In the genomic region with DNA sequence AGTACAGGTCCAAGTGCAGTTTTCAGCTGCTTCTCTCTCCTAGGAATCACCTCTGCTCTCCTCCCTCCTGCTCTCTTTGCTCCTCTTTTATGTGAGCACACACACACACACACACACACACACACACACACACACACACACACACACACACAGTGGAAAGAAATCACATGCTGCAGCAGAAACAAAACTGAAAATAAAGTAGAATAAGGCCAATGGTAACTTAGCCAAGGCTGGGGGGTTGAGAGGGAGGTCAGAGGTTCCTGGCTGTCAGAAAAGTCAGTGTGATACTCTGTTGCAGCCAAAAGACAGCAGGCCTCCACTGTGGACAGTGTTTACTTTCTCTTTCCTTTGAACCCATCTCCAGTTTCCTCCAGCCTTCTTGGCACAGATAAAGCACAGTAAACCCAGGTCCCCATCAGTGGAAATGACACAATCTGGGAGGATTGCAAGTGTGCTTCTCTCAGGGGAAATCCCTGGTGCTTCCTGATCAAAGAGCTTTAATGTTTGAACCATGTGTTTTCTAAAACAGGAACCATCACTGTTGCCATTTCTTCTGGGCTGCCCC, we compare ENCODE assay signal across 11 mouse cellular contexts. TPM values are rescaled to one million over a fixed set of nuclear protein-coding genes. Genes with fewer than 3 reads are reported as not detected.
DNase-seq lines count a peak whose midpoint lies in the region; ATAC-seq and TF ChIP-seq lines count a peak whose summit lies in the region.
"Not testable (repeated sequence)": the region's sequence is repeated elsewhere in the genome, so short reads cannot be mapped to it uniquely, and the experiment has no call there.
"Had no signal": no experiment of that assay in that cellular context is flagged by ENCODE, and none has a peak within 500 bp of the region (broad histone marks: within the 10 kb centered on the region; RNA-seq: fewer than 3 reads in every experiment).

A gene (minus strand): TSS at position 51 of the 565 bp plus-strand sequence.

- not testable (repeated sequence) for TF ChIP-seq RAD21 in CH12.LX (IDR thresholded peaks at IDR 0.05; ENCODE audit: low read depth, low read length)

- not testable (repeated sequence) for H3K27me3 ChIP-seq in CH12.LX (replicated peaks); hindbrain, embryonic 10.5 days (ENCODE audit: insufficient read depth, poor library complexity, severe bottlenecking); kidney, postnatal 0 days (ENCODE audit: insufficient read depth, low read length); liver, postnatal 0 days (ENCODE audit: insufficient read depth, low read length); midbrain, embryonic 14.5 days (ENCODE audit: control insufficient read depth, insufficient read depth, low read length)

- not testable (repeated sequence) for TF ChIP-seq CTCF in CH12.LX (conservative IDR thresholded peaks at IDR 0.05 in 1 of 2, IDR thresholded peaks at IDR 0.05 in 1 of 2; ENCODE audit: low read depth in 2 of 2, low read length in 2 of 2); brain, embryonic 14.5 days (IDR thresholded peaks at IDR 0.05; ENCODE audit: borderline replicate concordance, extremely low read depth, insufficient read depth, insufficient read length); kidney, postnatal 0 days (IDR thresholded peaks at IDR 0.05; ENCODE audit: low read depth); liver, postnatal 0 days (IDR thresholded peaks at IDR 0.05; ENCODE audit: low read depth)

- not testable (repeated sequence) for H3K79me2 ChIP-seq in CH12.LX (replicated peaks; ENCODE audit: control insufficient read depth, extremely low read depth, insufficient read depth, poor library complexity, severe bottlenecking)

- H3K36me3 ChIP-seq in CH12.LX (replicated peaks in 1 of 2; ENCODE audit: control insufficient read depth in 1 of 2, insufficient read depth in 1 of 2, low read length in 1 of 2); hindbrain, embryonic 10.5 days; kidney, postnatal 0 days (ENCODE audit: insufficient read depth, low read length); liver, postnatal 0 days (replicated peaks; ENCODE audit: insufficient read depth, low read length); midbrain, embryonic 14.5 days (ENCODE audit: control insufficient read depth, insufficient read depth, low read length): not testable (repeated sequence)

- H3K27ac ChIP-seq in CH12.LX (ENCODE audit: insufficient read depth, low read depth); hindbrain, embryonic 10.5 days; kidney, postnatal 0 days; midbrain, embryonic 14.5 days (replicated peaks; ENCODE audit: low read depth, low read length): not testable (repeated sequence)
- H3K27ac ChIP-seq in liver, postnatal 0 days (ENCODE audit: low read depth) = peak within 1 kb of the TSS; percentile 55; the same call in 1 of the 2 replicates

- H3K4me3 ChIP-seq in CH12.LX (replicated peaks in 1 of 3; ENCODE audit: low read depth in 2 of 3, low read length in 2 of 3, poor library complexity in 1 of 3); hindbrain, embryonic 10.5 days; kidney, postnatal 0 days (replicated peaks; ENCODE audit: low read depth, low read length); liver, postnatal 0 days (ENCODE audit: low read depth, low read length); midbrain, embryonic 14.5 days (replicated peaks; ENCODE audit: low read depth, low read length): not testable (repeated sequence)

- dilution Hi-C loops in CH12.LX (cut with MboI; ENCODE audit: extremely low pct_ligation_motif_present, extremely low pct_unique_long_range_greater_than_20kb, low sequenced_read_pairs) = not testable (repeated sequence)

- peak; percentile 27 for DNase-seq in CH12.LX (ENCODE audit: extremely low read depth)
- peak; percentile 39 for DNase-seq in brain, embryonic 14.5 days (ENCODE audit: low read depth)
- peak; percentile 8 for DNase-seq in hindbrain, embryonic 10.5 days (ENCODE audit: low spot score)
- peak; percentile 22 for DNase-seq in kidney, postnatal 0 days (ENCODE audit: low spot score)
- peak; percentile 14 for DNase-seq in liver, postnatal 0 days
- DNase-seq in midbrain, embryonic 14.5 days = peak; percentile 14
- DNase-seq in testis, postnatal 14 days (ENCODE audit: low spot score) = peak; percentile 4

- H3K4me1 ChIP-seq in CH12.LX (ENCODE audit: control insufficient read depth in 1 of 2, insufficient read depth in 2 of 2) = peaks cover 4 to 29% of the 10 kb centered on the region in 2 experiments; a peak in 2 of 4 replicates
- not testable (repeated sequence) for H3K4me1 ChIP-seq in hindbrain, embryonic 10.5 days (replicated peaks); kidney, postnatal 0 days (replicated peaks; ENCODE audit: insufficient read depth, low read length); liver, postnatal 0 days (ENCODE audit: insufficient read depth); midbrain, embryonic 14.5 days (ENCODE audit: control insufficient read depth, insufficient read depth, low read length)

- peak within 1 kb of the TSS; percentile 50 for H3K4me2 ChIP-seq in CH12.LX (ENCODE audit: insufficient read depth, low read depth, poor library complexity, severe bottlenecking)
- H3K4me2 ChIP-seq in kidney, postnatal 0 days (ENCODE audit: low read length); liver, postnatal 0 days (ENCODE audit: low read depth, low read length); midbrain, embryonic 14.5 days (ENCODE audit: low read length): not testable (repeated sequence)

- ATAC-seq in granulocyte monocyte progenitor cell, adult 5-6 weeks (replicated peaks; ENCODE audit: poor library complexity, severe bottlenecking) = 0 out of 2 replicates have a peak, but pooled peaks have one; percentile 14
- not testable (repeated sequence) for ATAC-seq in kidney, postnatal 0 days (replicated peaks; ENCODE audit: low FRiP score, low read depth); midbrain, embryonic 14.5 days (ENCODE audit: low FRiP score, low TSS enrichment)
- peak; percentile 65 for ATAC-seq in liver, postnatal 0 days

- H3K9me3 ChIP-seq in CH12.LX (replicated peaks; ENCODE audit: low read length); hindbrain, embryonic 10.5 days; kidney, postnatal 0 days (replicated peaks; ENCODE audit: low read length); liver, postnatal 0 days (ENCODE audit: low read length); midbrain, embryonic 14.5 days (ENCODE audit: control insufficient read depth, low read length): not testable (repeated sequence)

- TF ChIP-seq POLR2A in CH12.LX (IDR thresholded peaks at IDR 0.05; ENCODE audit: low read depth, low read length); brain, embryonic 14.5 days (IDR thresholded peaks at IDR 0.05; ENCODE audit: borderline replicate concordance, extremely low read depth, insufficient read depth, insufficient read length, poor library complexity, severe bottlenecking): not testable (repeated sequence)

- TF ChIP-seq EP300 in CH12.LX (IDR thresholded peaks at IDR 0.05; ENCODE audit: low read length); liver, postnatal 0 days (IDR thresholded peaks at IDR 0.05; ENCODE audit: low read depth): not testable (repeated sequence)

- H3K9ac ChIP-seq in CH12.LX (ENCODE audit: insufficient read depth, low read depth); kidney, postnatal 0 days (ENCODE audit: low read depth, low read length); liver, postnatal 0 days (replicated peaks); midbrain, embryonic 14.5 days (replicated peaks; ENCODE audit: low read length): not testable (repeated sequence)

- in situ Hi-C loops in CH12.LX (cut with MboI; ENCODE audit: low pct_ligation_motif_present, low pct_unique_long_range_greater_than_20kb, low sequenced_read_pairs) = not testable (repeated sequence)

TF ChIP-seq in CH12.LX, 34 proteins besides CTCF, POLR2A, EP300 and RAD21:
- TF ChIP-seq ELF1 (IDR thresholded peaks at IDR 0.05; ENCODE audit: low read depth, low read length) = 0 out of 2 replicates have a peak, but pooled peaks have one; percentile 12
- TF ChIP-seq BHLHE40 (IDR thresholded peaks at IDR 0.05; ENCODE audit: low read depth, low read length) = peak; percentile 42; the same call in 1 of the 2 replicates

RNA-seq across cellular contexts. Expression of the gene that starts here (rescaled TPM):
- total RNA-seq in CH12.LX (2012; rRNA removed) (0.13 and 0.38 TPM in 2 replicates), CH12.LX (2014; rRNA removed) (0.47 and 0.70 TPM in 2 replicates)
- polyA plus RNA-seq in CH12.LX (2012; ENCODE audit: insufficient read length, low read depth) = 0.38 TPM in 1 of 2 replicates, not detected in the other
- 0.57 and 0.83 TPM in 2 replicates for polyA plus RNA-seq in brain, embryonic 14.5 days (2012; rRNA removed)
- total RNA-seq in granulocyte monocyte progenitor cell, adult 5-6 weeks (2014; fragmentation: Nextera tagmentation) = not detected in 2 replicates
- total RNA-seq in granulocyte monocyte progenitor cell, adult 5-6 weeks (2017) = not detected in 2 replicates
- 0.16 TPM in 1 of 2 replicates, not detected in the other for polyA plus RNA-seq in hindbrain, embryonic 10.5 days (2016; fragmentation: Nextera tagmentation; extraction: Ambion mirVana)
- 0.29 TPM in 1 of 2 replicates, not detected in the other for polyA plus RNA-seq in kidney, postnatal 0 days (2015; fragmentation: Nextera tagmentation; extraction: Ambion mirVana)
- polyA plus RNA-seq in liver, postnatal 0 days (2015; fragmentation: Nextera tagmentation; extraction: Ambion mirVana) = 1.1 and 1.6 TPM in 2 replicates
- polyA plus RNA-seq in midbrain, embryonic 14.5 days (2014; fragmentation: Nextera tagmentation; extraction: Ambion mirVana) = 1.9 TPM in 1 of 2 replicates, not detected in the other
- total RNA-seq: layer of hippocampus, adult 18-20 months had no signal
- polyA plus RNA-seq: forebrain, embryonic 10.5 days; hindbrain, embryonic 11.5 days had no signal

Comparison
In these comparisons a context has a peak if more than half of its experiments do, and no peak if none do; other contexts are left out.
1. Peak in DNase-seq and H3K4me2 ChIP-seq in CH12.LX; RNA of the gene not detected or under 1 TPM.
2. Peak in DNase-seq in brain, embryonic 14.5 days; RNA of the gene not detected or under 1 TPM.
3. Peak in ATAC-seq in granulocyte monocyte progenitor cell, adult 5-6 weeks; RNA of the gene not detected or under 1 TPM.
4. Peak in DNase-seq in hindbrain, embryonic 10.5 days; RNA of the gene not detected or under 1 TPM.
5. Peak in DNase-seq in kidney, postnatal 0 days; RNA of the gene not detected or under 1 TPM.